Mouse (Mus musculus) forebrain, postnatal 0 days (tissue): ENCODE measurements around the gene Pcsk6. TPM values are rescaled to one million over a fixed set of nuclear protein-coding genes. Genes with fewer than 3 reads are reported as not detected.

Experiments used
- ATAC-seq: fragments of 200-750 bp; cut with Nextera tagmentation; 2 replicates; pipeline ENCODE4 v1.8.0; 2017; ENCODE audit warnings: mild to moderate bottlenecking, moderate library complexity
- DNase-seq: peaks from one replicate; pipeline ENCODE4 v3.0.0-alpha.2; 2015
- H3K27ac ChIP-seq: fragments of 300-500 bp; sonication (generic); 2 replicates; pipeline ENCODE4 v1.5.1; 2014; ENCODE audit warnings: low read depth, mild to moderate bottlenecking, antibody characterized with exemption, low read length, moderate library complexity, mixed read lengths
- H3K27me3 ChIP-seq: fragments of 300-500 bp; sonication (generic); 2 replicates; pipeline ENCODE4 v1.6.1; 2014; ENCODE audit warnings: mild to moderate bottlenecking, low read length, mixed read lengths; ENCODE audit not compliant: insufficient read depth
- H3K36me3 ChIP-seq: fragments of 300-500 bp; sonication (generic); 2 replicates; pipeline ENCODE4 v1.6.1; 2014; ENCODE audit warnings: mild to moderate bottlenecking, moderate library complexity; ENCODE audit not compliant: insufficient read depth
- H3K4me1 ChIP-seq: fragments of 300-500 bp; sonication (generic); 2 replicates; pipeline ENCODE4 v1.6.1; 2014; ENCODE audit warnings: antibody characterized with exemption; ENCODE audit not compliant: insufficient read depth
- H3K4me2 ChIP-seq: fragments of 300-500 bp; sonication (generic); 2 replicates; pipeline ENCODE4 v1.6.1; 2014; ENCODE audit warnings: low read depth, mild to moderate bottlenecking, moderate library complexity
- H3K4me3 ChIP-seq: fragments of 300-500 bp; sonication (generic); 2 replicates; pipeline ENCODE4 v1.5.1; 2014; ENCODE audit warnings: low read depth, low read length, mixed read lengths
- H3K9ac ChIP-seq: fragments of 300-500 bp; sonication (generic); 2 replicates; pipeline ENCODE4 v1.6.1; 2014; ENCODE audit warnings: mild to moderate bottlenecking
- H3K9me3 ChIP-seq: fragments of 300-500 bp; sonication (generic); 2 replicates; pipeline ENCODE4 v1.6.1; 2016; ENCODE audit warnings: low read length
- CTCF ChIP-seq: sonication (generic); IDR thresholded peaks from 2 replicates; pipeline ENCODE4 v1.5.1; 2016; ENCODE audit warnings: antibody characterized with exemption, control low read depth, low read depth
- WGBS: fragments of 180-500 bp; shearing (Covaris S2); extraction: QIAGEN DNeasy Blood & Tissue Kit; methylation state at CpG from one replicate; pipeline ENCODE4 v1.1.7; 2014; 5-methylcytosine and 5-hydroxymethylcytosine counted together
- polyA plus RNA-seq: library from polyadenylated mRNA; unstranded; fragments of >200 nt; fragmentation: Nextera tagmentation; extraction: Ambion mirVana; gene quantifications from 2 replicates; pipeline ENCODE4 v1.2.1, GENCODE M21; 2015
- total RNA-seq: library from RNA; depleted of rRNA; stranded (reverse); fragments of >200 nt; gene quantifications from 2 replicates; pipeline ENCODE4 v1.2.3, GENCODE M21; 2014

Pcsk6 gene
- total and polyA plus RNA-seq, 2 experiments from 2014 or later = 2.4 to 10.2 TPM

DNA sequence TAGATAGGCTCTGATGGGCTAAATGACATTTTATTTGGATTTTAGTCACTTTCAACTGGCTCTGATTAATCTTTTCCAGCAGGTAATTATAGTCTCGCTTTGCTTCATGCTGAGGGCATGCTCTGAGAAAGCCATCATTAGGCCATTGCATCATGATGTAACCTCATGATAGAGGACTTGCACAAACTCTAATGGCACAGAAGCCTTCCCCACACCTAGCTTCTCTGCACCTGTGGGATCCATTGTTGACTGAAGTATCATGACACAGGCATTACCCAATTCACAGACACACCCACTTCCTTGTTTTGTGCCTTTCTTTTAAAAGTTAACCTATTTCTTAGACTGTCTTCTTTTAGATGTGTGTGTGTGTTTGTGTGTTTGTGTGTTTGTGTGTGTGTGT, 95.7 kb downstream of the Pcsk6 start:
- Histone ChIP-seq H3K9ac (no peak overlapping the region), H3K27me3 (no peaks in the 10 kb centered on the region), H3K9me3 (no peaks in the 10 kb centered on the region), H3K4me2 (no peak overlapping the region), H3K27ac (no peak overlapping the region), H3K4me3 (no peak overlapping the region), H3K4me1 (peaks cover 5% of the 10 kb centered on the region; the same call in 1 of the 2 replicates), H3K36me3 (no peaks in the 10 kb centered on the region)
- no peak for ATAC-seq
- 94% methylated on average over 1 of the region's 1 CpGs for WGBS
- TF ChIP-seq CTCF = no peak
- no peak for DNase-seq

DNA sequence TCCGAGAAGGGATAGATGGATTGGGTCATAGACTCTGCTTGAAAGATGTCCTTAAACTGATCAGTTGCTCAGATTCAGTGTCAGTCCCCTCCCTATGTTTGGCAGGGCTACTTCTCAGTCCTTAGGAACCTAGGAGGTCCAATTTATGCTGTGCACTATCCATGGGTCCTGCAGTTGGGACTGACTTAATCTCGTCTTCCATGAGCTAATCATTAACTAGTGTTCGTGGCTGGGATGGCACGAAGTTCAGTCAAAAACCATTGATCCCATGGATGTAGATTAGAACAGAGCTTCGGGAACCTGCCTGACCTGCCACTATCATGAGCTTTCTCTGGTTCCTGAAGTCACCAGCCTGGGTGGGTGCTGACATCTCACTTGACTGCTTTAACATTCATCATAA, 96.6 kb downstream of the Pcsk6 start:
- Histone ChIP-seq H3K27ac (no peak overlapping the region), H3K4me2 (no peak overlapping the region), H3K27me3 (no peaks in the 10 kb centered on the region), H3K9ac (no peak overlapping the region), H3K36me3 (no peaks in the 10 kb centered on the region), H3K4me1 (peaks cover 5% of the 10 kb centered on the region; the same call in 1 of the 2 replicates), H3K4me3 (no peak overlapping the region), H3K9me3 (no peaks in the 10 kb centered on the region)
- WGBS = 94% methylated on average over 5 of the region's 5 CpGs
- DNase-seq (no peak), ATAC-seq (no peak)
- TF ChIP-seq CTCF = no peak

DNA sequence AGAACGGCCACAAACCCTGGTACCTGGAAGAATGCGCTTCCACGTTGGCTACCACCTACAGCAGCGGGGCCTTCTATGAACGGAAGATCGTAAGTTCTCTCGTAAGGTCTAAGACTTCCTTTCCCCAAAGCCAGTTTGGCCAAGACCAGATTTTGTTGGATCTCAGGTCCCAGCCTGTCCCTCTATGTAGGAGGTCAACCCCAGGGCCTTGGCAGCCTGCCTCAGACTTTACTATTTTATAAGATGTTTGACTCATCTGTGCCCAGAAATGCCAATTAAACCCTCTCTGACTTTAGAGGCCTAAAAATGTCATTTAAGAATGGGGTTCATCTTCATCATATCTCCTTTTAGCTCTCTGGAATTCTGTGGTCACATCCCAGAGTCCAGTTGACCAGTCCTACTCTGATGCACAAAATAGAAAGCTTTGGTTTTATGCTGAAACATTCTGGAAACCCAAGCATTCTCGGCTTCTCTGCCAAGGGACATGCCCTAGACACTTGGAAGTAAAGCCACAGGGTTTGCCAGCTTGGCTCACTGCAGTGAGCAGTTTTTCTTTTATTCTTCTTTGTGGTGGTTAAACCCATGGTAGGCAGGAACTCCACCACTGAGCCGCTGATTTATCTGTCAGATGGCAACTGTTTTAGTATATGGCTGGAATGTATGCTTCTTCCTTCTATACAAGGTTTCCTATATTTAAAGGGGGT, 97.8 kb downstream of the Pcsk6 start:
- Histone ChIP-seq H3K27ac (no peak overlapping the region), H3K27me3 (no peaks in the 10 kb centered on the region), H3K9ac (no peak overlapping the region), H3K4me1 (peaks cover 5% of the 10 kb centered on the region; the same call in 1 of the 2 replicates), H3K4me2 (no peak overlapping the region), H3K4me3 (no peak overlapping the region), H3K9me3 (no peaks in the 10 kb centered on the region), H3K36me3 (no peaks in the 10 kb centered on the region)
- no peak for TF ChIP-seq CTCF
- DNase-seq (peak; percentile 20), ATAC-seq (no peak)
- 93% methylated on average over 9 of the region's 9 CpGs for WGBS

DNA sequence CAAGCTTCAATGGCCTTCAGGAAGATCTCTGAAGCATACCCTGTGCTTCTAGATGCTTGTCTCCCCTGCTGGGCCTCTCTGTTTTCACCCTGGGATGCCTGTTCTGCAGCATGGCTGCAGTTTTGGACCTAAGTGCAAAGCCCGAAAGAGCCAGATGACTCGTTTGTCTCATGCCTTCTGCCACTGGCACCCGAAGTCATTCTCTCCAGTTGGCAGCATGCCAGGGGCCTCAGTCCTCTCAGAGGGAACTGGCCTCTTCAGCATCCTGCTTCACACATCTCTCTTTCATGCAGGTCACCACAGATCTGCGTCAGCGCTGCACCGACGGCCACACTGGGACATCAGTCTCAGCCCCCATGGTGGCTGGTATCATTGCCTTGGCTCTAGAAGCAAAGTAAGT, 101.1 kb downstream of the Pcsk6 start:
- WGBS = 66% methylated on average over 7 of the region's 7 CpGs
- DNase-seq = no peak
- TF ChIP-seq CTCF = no peak
- Histone ChIP-seq H3K27me3 (no peaks in the 10 kb centered on the region), H3K4me1 (no peaks in the 10 kb centered on the region), H3K27ac (no peak overlapping the region), H3K9me3 (no peaks in the 10 kb centered on the region), H3K9ac (no peak overlapping the region), H3K36me3 (no peaks in the 10 kb centered on the region), H3K4me3 (no peak overlapping the region), H3K4me2 (no peak overlapping the region)
- ATAC-seq = no peak

DNA sequence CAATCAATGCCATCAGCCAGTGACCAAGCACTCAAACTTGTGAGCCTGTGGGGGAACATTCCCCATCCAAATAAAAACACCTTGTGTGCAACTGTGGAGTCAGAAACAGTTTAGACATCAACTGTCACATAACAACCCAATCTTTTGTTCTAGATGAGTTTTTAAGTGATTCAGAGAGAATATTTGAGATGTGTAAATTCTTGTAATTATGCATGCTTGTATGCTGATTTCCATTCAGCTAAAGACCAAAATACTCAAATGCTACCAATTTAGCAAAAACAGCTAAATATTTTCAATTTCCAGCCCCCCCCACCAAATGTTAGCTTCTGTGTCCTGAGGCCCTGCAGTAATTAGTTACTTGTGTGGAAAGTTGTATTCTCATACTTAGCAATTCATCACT, 102.9 kb downstream of the Pcsk6 start:
- DNase-seq (peak; percentile 27), ATAC-seq (peak; percentile 71)
- Histone ChIP-seq H3K9me3 (no peaks in the 10 kb centered on the region), H3K4me1 (no peaks in the 10 kb centered on the region), H3K36me3 (no peaks in the 10 kb centered on the region), H3K9ac (no peak overlapping the region), H3K4me3 (no peak overlapping the region), H3K4me2 (no peak overlapping the region), H3K27ac (no peak overlapping the region), H3K27me3 (no peaks in the 10 kb centered on the region)
- no peak for TF ChIP-seq CTCF

DNA sequence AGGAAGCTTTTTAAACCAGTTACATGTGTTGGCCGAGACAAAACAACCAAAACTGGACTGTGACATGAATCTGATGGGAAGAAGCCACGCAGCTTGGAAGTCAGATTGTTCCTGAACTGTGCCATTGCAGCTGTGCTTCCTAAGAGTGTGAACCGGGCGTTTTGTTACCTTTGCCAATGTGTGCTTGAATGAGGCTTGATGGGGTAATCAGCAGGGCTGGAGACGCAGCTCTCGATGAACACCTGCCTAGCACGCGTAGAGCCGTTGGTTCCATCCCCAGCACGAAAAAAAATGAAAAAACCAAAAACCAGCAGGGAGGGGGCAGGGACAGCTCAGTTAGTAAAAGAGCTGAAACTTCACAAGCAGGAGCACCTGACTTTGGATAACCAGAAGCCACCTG, 109.8 kb downstream of the Pcsk6 start:
- no peak for DNase-seq
- no peak for TF ChIP-seq CTCF
- WGBS = 76% methylated on average over 10 of the region's 10 CpGs

DNA sequence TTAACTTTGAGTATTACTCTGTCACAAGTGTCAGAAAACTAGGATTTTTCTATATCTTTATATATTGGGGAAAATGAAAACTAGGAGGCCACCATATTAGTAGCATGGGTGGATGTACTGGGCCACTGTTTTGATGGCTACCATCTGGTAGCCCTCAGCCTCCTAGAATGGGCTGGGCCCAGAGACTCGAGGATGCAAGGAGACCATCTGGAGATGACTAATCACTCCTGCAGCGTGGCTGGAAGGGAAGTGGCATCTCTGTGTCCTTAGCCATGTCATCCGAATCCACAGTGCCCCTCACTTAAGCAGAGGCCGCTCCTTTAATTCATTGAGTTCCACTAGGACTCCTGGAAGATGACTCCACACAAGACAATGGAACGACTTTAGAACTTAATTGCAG, 115.8 kb downstream of the Pcsk6 start:
- WGBS = 72% methylated on average over 5 of the region's 5 CpGs
- no peak overlapping the region for H3K9ac ChIP-seq
- DNase-seq (no peak), ATAC-seq (no peak)
- H3K4me2 ChIP-seq = no peak overlapping the region
- H3K27me3 ChIP-seq = no peaks in the 10 kb centered on the region
- no peaks in the 10 kb centered on the region for H3K36me3 ChIP-seq
- no peaks in the 10 kb centered on the region for H3K9me3 ChIP-seq
- no peaks in the 10 kb centered on the region for H3K4me1 ChIP-seq
- TF ChIP-seq CTCF = no peak
- H3K4me3 ChIP-seq = no peak overlapping the region
- no peak overlapping the region for H3K27ac ChIP-seq

More for the DNA sequence above, 109.8 kb downstream of the Pcsk6 start:
- Histone ChIP-seq H3K36me3 (no peaks in the 10 kb centered on the region), H3K9me3 (no peaks in the 10 kb centered on the region), H3K4me1 (no peaks in the 10 kb centered on the region), H3K4me2 (no peak overlapping the region), H3K27me3 (no peaks in the 10 kb centered on the region), H3K9ac (no peak overlapping the region), H3K4me3 (no peak overlapping the region), H3K27ac (no peak overlapping the region)
- ATAC-seq = peak; percentile 67; the same call in 1 of the 2 replicates

DNA sequence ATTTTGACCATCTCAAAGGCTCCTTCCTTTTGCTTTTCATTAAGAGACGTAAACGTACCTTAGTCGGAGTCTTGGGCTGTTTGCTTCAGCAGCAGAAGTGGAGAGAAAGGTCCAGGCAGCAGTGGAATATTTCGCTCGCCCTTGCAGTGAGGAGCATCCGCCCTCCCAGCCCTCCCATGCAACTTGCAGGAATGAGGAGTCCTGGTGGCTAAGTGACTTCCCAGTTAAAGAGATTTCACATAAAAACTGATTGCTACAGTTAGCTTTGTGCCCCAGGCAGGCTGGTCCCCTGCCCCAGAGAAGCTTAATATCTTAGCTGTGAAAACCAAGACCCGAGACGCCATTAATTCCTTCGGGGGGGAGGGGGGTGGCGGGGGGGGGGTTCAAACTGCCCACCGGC, 116.4 kb downstream of the Pcsk6 start:
- Histone ChIP-seq H3K36me3 (no peaks in the 10 kb centered on the region), H3K9ac (no peak overlapping the region), H3K4me2 (no peak overlapping the region), H3K9me3 (no peaks in the 10 kb centered on the region), H3K27me3 (no peaks in the 10 kb centered on the region), H3K27ac (no peak overlapping the region), H3K4me3 (no peak overlapping the region), H3K4me1 (no peaks in the 10 kb centered on the region)
- TF ChIP-seq CTCF = no peak
- DNase-seq (no peak), ATAC-seq (no peak)
- WGBS = 87% methylated on average over 11 of the region's 11 CpGs
